Mouse (Mus musculus) adrenal gland, adult (tissue): ENCODE measurements around the gene Olfr742.

ENCODE experiments used
- DNase-seq, 2 experiments: peaks; one replicate each; pipeline ENCODE4 v3.0.0; 2022 to 2023; ENCODE audit warnings: low spot score in 1 of 2; ENCODE audit not compliant: inconsistent age in 2 of 2

Gene Olfr742

GRCm38 (mm10) chr14:50503300-50503699 lies at the start of gene Olfr742:
Olfr742 (plus strand) TSS chr14:50503600.
- no peak for DNase-seq

GRCm38 (mm10) chr14:50472438-50472837 lies 31.0 kb upstream of the Olfr742 start, which contains the start of gene Olfr741:
Olfr741 (plus strand) TSS chr14:50472738.
- DNase-seq = no peak

GRCm38 (mm10) chr14:50478406-50478805 lies 25.0 kb upstream of the Olfr742 start:
- DNase-seq = no peak

GRCm38 (mm10) chr14:50521539-50521938 lies 18.1 kb downstream of the Olfr742 start, which contains the start of gene Olfr743:
Olfr743 (plus strand) TSS chr14:50521839.
- DNase-seq = no peak

GRCm38 (mm10) chr14:50552734-50553133 lies 49.3 kb downstream of the Olfr742 start:
- DNase-seq = no peak
